Mouse (Mus musculus): ENCODE results near the gene Gm5737.

DNA sequence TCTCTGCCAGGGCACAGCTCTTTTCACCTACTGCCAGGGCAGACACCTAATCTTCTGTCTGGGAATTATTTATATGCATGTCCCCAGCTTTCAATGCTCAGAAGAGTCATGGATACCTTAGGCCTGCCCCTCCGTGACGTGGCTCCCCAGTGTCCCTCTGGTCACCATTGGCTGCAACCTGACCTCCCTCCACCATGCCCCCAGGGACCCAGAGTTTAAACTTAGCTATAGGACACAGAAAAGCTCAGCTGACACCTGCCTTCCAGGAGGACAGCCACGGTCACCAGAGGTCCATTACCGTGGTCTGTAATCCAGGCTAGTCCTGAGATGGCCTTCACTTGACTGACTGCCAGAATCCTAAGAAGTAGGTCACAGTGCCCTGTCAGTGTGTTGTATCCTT lies 7.2 kb downstream of the Gm5737 start:
- TF ChIP-seq CTCF (conservative IDR thresholded peaks at IDR 0.05; ENCODE audit: low read length), result no peak
- no peak for TF ChIP-seq POU5F1 (IDR thresholded peaks at IDR 0.05; ENCODE audit: borderline replicate concordance, low read length)
